Mouse (Mus musculus): Measurements from ENCODE around the gene P4ha2.

DNA sequence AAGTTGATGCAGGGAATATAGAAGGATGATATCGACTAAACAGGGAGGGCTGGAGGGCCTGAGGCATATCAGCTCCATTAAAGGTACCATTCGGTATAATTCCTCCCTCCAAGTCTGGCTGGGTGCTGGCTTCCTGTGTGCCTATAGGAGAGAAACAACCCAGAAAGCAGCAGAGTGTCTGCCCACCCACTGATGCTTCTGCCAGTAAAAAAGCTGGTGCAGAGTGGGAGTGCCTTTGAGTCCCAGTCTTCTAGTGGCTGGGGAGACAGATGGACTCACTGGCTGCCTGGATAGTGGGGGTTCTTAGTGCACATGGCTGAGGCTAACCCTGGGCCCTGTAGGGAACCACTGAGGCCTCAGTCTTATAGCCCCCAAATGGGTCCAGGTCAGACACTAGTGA is 49.7 kb upstream of the P4ha2 start:
- no peak for TF ChIP-seq POLR2A (IDR thresholded peaks at IDR 0.05; ENCODE audit: borderline replicate concordance, low read depth, low read length)
- TF ChIP-seq CTCF (IDR thresholded peaks at IDR 0.05; ENCODE audit: low read depth, low read length), result no peak

Data from bone marrow macrophage, adult 2 months (primary cell).